Mouse (Mus musculus): ENCODE results near the gene Odaph.

DNA sequence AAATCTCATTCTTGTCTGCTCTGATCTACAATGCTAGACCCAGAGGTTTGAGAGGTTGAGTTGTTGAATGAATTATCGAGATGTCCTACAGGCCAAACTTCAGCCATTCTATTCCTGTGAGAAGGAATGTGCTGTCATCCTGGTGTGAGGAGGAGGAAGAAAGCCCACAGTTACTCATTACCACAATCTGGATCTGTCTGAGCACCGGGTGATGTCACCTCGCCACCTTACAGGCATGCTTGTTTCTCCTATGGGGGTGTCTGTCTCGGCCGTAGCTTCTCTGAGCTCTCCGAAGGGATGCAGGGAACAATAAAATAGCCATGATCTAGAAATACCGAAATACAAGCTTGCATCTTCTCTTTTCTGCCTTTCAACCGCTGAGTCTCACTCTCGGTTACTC is 11.5 kb upstream of the Odaph start:
- TF ChIP-seq POLR2A (IDR thresholded peaks at IDR 0.05; ENCODE audit: borderline replicate concordance, extremely low read depth, insufficient read depth, insufficient read length, poor library complexity, severe bottlenecking) (no peak), CTCF (IDR thresholded peaks at IDR 0.05; ENCODE audit: borderline replicate concordance, extremely low read depth, insufficient read depth, insufficient read length) (no peak)
